Mouse (Mus musculus) spleen, adult 2 months (tissue): ENCODE measurements around the gene Insl5.

Source experiments
- CTCF ChIP-seq: fragments of 200-500 bp; IDR thresholded peaks from 2 replicates; pipeline ENCODE4 v1.5.1; 2011; ENCODE audit warnings: mild to moderate bottlenecking, inconsistent platforms; ENCODE audit not compliant: insufficient read depth, insufficient read length, insufficient replicate concordance; ENCODE audit errors: extremely low read depth
- POLR2A ChIP-seq: fragments of 200-500 bp; IDR thresholded peaks from 2 replicates; pipeline ENCODE4 v1.6.1; 2011; ENCODE audit warnings: low read depth, low read length, inconsistent platforms

DNA sequence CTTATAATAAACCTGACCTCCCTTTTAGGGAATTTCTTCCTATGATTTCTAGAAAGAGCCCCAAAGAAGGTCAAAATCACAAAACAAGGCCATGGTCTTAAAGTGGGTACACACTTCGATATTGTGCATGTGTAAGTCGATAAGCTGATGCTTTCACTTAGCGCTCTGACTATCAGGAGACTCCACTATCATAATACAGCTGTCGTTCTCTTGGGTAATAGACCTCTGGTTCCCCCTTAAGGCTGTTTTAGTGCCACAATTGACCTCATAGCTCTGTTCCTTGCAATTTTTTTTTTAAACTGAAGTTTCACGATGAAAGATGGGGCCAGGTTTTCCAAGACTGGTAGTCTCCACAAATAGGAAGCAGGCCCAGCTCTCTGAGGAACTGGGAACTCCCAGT is 47.3 kb downstream of the Insl5 start:
- no peak for TF ChIP-seq POLR2A
- no peak for TF ChIP-seq CTCF
